Mouse (Mus musculus): ENCODE measurements around the gene Kif23.

DNA sequence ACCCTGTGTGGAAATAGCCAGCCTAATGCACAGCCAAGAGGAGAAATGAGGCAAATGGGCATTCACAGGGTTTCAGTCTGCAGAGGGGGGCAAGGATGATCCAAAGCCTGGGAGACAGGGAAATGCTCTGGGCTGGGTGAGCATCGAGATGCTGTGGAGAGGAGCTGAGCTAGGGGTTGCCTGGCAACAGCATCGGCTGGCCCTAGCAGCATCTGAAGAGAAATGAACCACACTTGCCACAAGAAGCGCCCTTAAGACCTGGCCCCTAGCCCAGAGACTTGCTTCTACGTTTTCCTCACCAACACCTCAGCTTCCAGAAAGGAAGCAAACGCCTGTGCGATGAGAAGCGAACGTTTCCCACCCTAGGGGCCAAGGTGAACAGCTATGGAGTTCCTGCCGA, 44.1 kb downstream of the Kif23 start:
- TF ChIP-seq POLR2A (IDR thresholded peaks at IDR 0.05; ENCODE audit: insufficient read depth, low read depth, low read length) = no peak
- no peak for TF ChIP-seq CTCF (IDR thresholded peaks at IDR 0.05)
- TF ChIP-seq EP300 (IDR thresholded peaks at IDR 0.05; ENCODE audit: insufficient read depth, low read depth, low read length) = no peak
